Mouse (Mus musculus) stomach, postnatal 0 days (tissue): ENCODE measurements at regions not wholly inside any gene's neighbourhood (a gene's known extent, or its start where the extent isn't known, plus 50 kb on each side); places are given as distances from the start of the nearest gene placed in this dataset.

Experiments used
- CTCF ChIP-seq: IDR thresholded peaks from 2 replicates; pipeline ENCODE4 v1.5.1; 2016; ENCODE audit warnings: antibody characterized with exemption, low read depth, mild to moderate bottlenecking, moderate library complexity
- EP300 ChIP-seq: optimal IDR thresholded peaks from 2 replicates; pipeline ENCODE3; 2016; ENCODE audit warnings: antibody characterized with exemption

DNA sequence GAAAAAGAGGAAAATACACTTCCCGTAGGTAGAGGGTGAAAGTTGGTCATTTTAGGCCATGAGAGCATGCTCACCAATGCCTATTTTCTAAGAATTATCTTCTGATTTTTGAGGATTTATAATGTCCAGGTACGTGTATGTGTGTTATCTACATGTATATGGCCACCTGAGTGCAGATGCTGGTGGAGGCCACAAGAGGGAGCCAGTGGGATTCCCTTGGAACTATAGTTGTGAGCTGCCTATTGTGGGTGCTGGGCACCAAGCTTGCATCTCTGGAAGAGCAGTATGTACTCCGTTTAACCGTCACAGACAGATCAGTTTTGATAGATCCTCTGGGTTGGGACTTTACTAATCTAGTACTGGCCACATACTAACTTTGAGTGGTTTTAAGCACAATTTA is 579.0 kb upstream of the Tmem132c start:
- TF ChIP-seq CTCF = no peak
- no peak for TF ChIP-seq EP300
